Mouse (Mus musculus) C2C12 (cell line): ENCODE results near the gene Bmpr1a. TPM values are rescaled to one million over a fixed set of nuclear protein-coding genes. Genes with fewer than 3 reads are reported as not detected.

Experiments
- H3K27me3 ChIP-seq: one replicate; pipeline ENCODE4 v1.6.1; 2011; ENCODE audit not compliant: control insufficient read depth, insufficient read depth, insufficient read length
- H3K36me3 ChIP-seq: one replicate; pipeline ENCODE4 v1.6.1; 2011; ENCODE audit not compliant: control insufficient read depth, insufficient read depth
- H3K4me3 ChIP-seq: one replicate; pipeline ENCODE4 v1.5.1; 2011; ENCODE audit warnings: mild to moderate bottlenecking, control low read depth; ENCODE audit not compliant: poor library complexity, insufficient read depth, severe bottlenecking
- H3K79me2 ChIP-seq: one replicate; pipeline ENCODE4 v1.6.1; 2011; ENCODE audit not compliant: control insufficient read depth, insufficient read depth
- H3K79me3 ChIP-seq: one replicate; pipeline ENCODE4 v1.6.1; 2011; ENCODE audit warnings: low read depth, control low read depth
- H3ac ChIP-seq: one replicate; pipeline ENCODE3; 2011; ENCODE audit warnings: low read depth; ENCODE audit not compliant: control insufficient read depth, insufficient read length
- CEBPB ChIP-seq: IDR thresholded peaks from one replicate; pipeline ENCODE4 v1.6.1; 2011; ENCODE audit warnings: low read depth, mild to moderate bottlenecking, control low read depth, moderate library complexity
- CTCF ChIP-seq: IDR thresholded peaks from one replicate; pipeline ENCODE4 v1.5.1; 2011; ENCODE audit not compliant: control insufficient read depth, insufficient read depth, insufficient read length
- FOSL1 ChIP-seq: IDR thresholded peaks from one replicate; pipeline ENCODE4 v1.8.0; 2011; ENCODE audit warnings: mild to moderate bottlenecking, low read length; ENCODE audit not compliant: poor library complexity, insufficient read depth, severe bottlenecking
- MAX ChIP-seq: IDR thresholded peaks from one replicate; pipeline ENCODE4 v1.6.1; 2011; ENCODE audit warnings: mild to moderate bottlenecking, control low read depth
- MYOD1 ChIP-seq: IDR thresholded peaks from one replicate; pipeline ENCODE4 v1.6.1; 2011; ENCODE audit warnings: low read depth; ENCODE audit not compliant: control insufficient read depth, insufficient read length
- MYOG ChIP-seq: IDR thresholded peaks from one replicate; pipeline ENCODE4 v1.6.1; 2011; ENCODE audit not compliant: control insufficient read depth, insufficient read length; ENCODE audit errors: extremely low read depth
- USF1 ChIP-seq: IDR thresholded peaks from one replicate; pipeline ENCODE4 v1.6.1; 2011; ENCODE audit warnings: low read depth, mild to moderate bottlenecking, control low read depth, moderate library complexity
- polyA plus RNA-seq: library from polyadenylated mRNA; unstranded; fragments of >200 nt; fragmentation: generic; extraction: Trizol; gene quantifications from one replicate; pipeline ENCODE4 v1.2.1, GENCODE M21; 2012; ENCODE audit warnings: missing spikeins

The Bmpr1a gene
- polyA plus RNA-seq, 1 experiment = 8.9 TPM

GRCm38 (mm10) chr14:34446624-34447023 is 56.5 kb downstream of the Bmpr1a start:
- H3K27me3 ChIP-seq = no peaks in the 10 kb centered on the region

GRCm38 (mm10) chr14:34445348-34445747 is 57.8 kb downstream of the Bmpr1a start:
- H3K79me3 ChIP-seq = peaks cover 8% of the 10 kb centered on the region
- H3K79me2 ChIP-seq = peaks cover 16% of the 10 kb centered on the region
- no peak overlapping the region for H3K4me3 ChIP-seq
- H3K36me3 ChIP-seq = peaks cover 49% of the 10 kb centered on the region
- TF ChIP-seq MYOD1 = no peak
- TF ChIP-seq CTCF = no peak
- TF ChIP-seq CEBPB = no peak
- no peak for TF ChIP-seq FOSL1
- no peak for TF ChIP-seq MAX
- no peak for TF ChIP-seq USF1
- TF ChIP-seq MYOG = no peak
- no peak overlapping the region for H3ac ChIP-seq
- no peaks in the 10 kb centered on the region for H3K27me3 ChIP-seq

More at GRCm38 (mm10) chr14:34446624-34447023, 56.5 kb downstream of the Bmpr1a start:
- no peak for TF ChIP-seq MYOG
- no peak for TF ChIP-seq MAX
- TF ChIP-seq FOSL1 = no peak
- TF ChIP-seq USF1 = no peak
- TF ChIP-seq CTCF = no peak
- no peak for TF ChIP-seq MYOD1
- no peak for TF ChIP-seq CEBPB
- Histone ChIP-seq H3K79me3 (peaks cover 8% of the 10 kb centered on the region), H3K4me3 (no peak overlapping the region), H3K36me3 (peaks cover 36% of the 10 kb centered on the region), H3K79me2 (peaks cover 22% of the 10 kb centered on the region), H3ac (no peak overlapping the region)

GRCm38 (mm10) chr14:34444924-34445323 is 58.2 kb downstream of the Bmpr1a start:
- Histone ChIP-seq H3K79me3 (peaks cover 3% of the 10 kb centered on the region), H3K27me3 (no peaks in the 10 kb centered on the region), H3ac (no peak overlapping the region), H3K79me2 (peaks cover 12% of the 10 kb centered on the region), H3K36me3 (peaks cover 53% of the 10 kb centered on the region), H3K4me3 (no peak overlapping the region)
- no peak for TF ChIP-seq FOSL1
- no peak for TF ChIP-seq MYOD1
- no peak for TF ChIP-seq CEBPB
- no peak for TF ChIP-seq MAX
- TF ChIP-seq MYOG = no peak
- TF ChIP-seq USF1 = no peak
- TF ChIP-seq CTCF = no peak

- Histone ChIP-seq H3K36me3 (peaks cover 59% of the 10 kb centered on the region), H3K79me2 (peaks cover 6% of the 10 kb centered on the region), H3ac (no peak overlapping the region), H3K27me3 (no peaks in the 10 kb centered on the region), H3K79me3 (no peaks in the 10 kb centered on the region), H3K4me3 (no peak overlapping the region)
- TF ChIP-seq CTCF (no peak), MYOG (no peak), FOSL1 (no peak), MAX (no peak), MYOD1 (no peak), CEBPB (no peak), USF1 (no peak)
Measured at GRCm38 (mm10) chr14:34444368-34444767, 58.8 kb downstream of the Bmpr1a start.

GRCm38 (mm10) chr14:34442531-34442930 is 60.6 kb downstream of the Bmpr1a start:
- Histone ChIP-seq H3K27me3 (no peaks in the 10 kb centered on the region), H3K36me3 (peaks cover 69% of the 10 kb centered on the region), H3ac (no peak overlapping the region), H3K79me2 (no peaks in the 10 kb centered on the region), H3K79me3 (no peaks in the 10 kb centered on the region), H3K4me3 (no peak overlapping the region)
- TF ChIP-seq FOSL1 = no peak
- no peak for TF ChIP-seq MYOD1

- TF ChIP-seq CEBPB = no peak
- no peak for TF ChIP-seq MYOD1
- TF ChIP-seq FOSL1 = no peak
- no peak for TF ChIP-seq USF1
- TF ChIP-seq CTCF = no peak
- TF ChIP-seq MYOG = no peak
- peaks cover 56% of the 10 kb centered on the region for H3K36me3 ChIP-seq
Measured at GRCm38 (mm10) chr14:34440526-34441066, 62.5 kb downstream of the Bmpr1a start.

More at GRCm38 (mm10) chr14:34440526-34441066, 62.5 kb downstream of the Bmpr1a start:
- H3K4me3 ChIP-seq = no peak overlapping the region
- no peaks in the 10 kb centered on the region for H3K79me3 ChIP-seq
- no peaks in the 10 kb centered on the region for H3K79me2 ChIP-seq
- no peaks in the 10 kb centered on the region for H3K27me3 ChIP-seq
- no peak overlapping the region for H3ac ChIP-seq
